Mouse (Mus musculus): ENCODE results near the gene Ntpcr.

- no peak for TF ChIP-seq POLR2A (IDR thresholded peaks at IDR 0.05; ENCODE audit: borderline replicate concordance, control insufficient read depth, low read depth, low read length)
- no peak for TF ChIP-seq CTCF (IDR thresholded peaks at IDR 0.05; ENCODE audit: control insufficient read depth, insufficient read depth, low read length)
These were observed 29.4 kb upstream of the Ntpcr start for GRCm38 (mm10) chr8:125700407-125700806.
